Mouse (Mus musculus): ENCODE results near the gene Atg4c. TPM values are rescaled to one million over a fixed set of nuclear protein-coding genes. Genes with fewer than 3 reads are reported as not detected.

The Atg4c gene
- total and polyA plus RNA-seq, 3 experiments, result 1.2 to 2.3 TPM; not detected in 1

DNA sequence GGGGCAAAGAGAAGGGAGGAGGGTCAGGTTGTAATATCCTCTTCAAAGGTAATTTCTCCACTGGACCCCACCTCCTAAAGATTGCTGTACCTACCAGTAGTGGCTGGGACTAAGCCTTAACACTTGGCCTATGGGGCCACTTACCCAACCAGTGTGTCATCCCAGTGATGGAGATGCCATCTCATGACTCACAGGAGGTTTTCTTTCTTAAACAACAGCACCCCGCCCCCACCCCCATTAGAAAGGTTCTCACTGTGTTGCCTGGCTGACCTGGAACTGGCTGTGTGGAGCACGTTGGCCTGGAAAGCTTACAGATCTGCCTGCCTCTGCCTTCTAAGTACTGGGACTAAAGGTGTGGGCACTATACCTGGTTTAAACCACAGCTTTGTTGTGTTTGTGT, 69.5 kb downstream of the Atg4c start:
- no peak overlapping the region for H3K27ac ChIP-seq (ENCODE audit: control insufficient read depth, low read depth, low read length)
- H3K79me2 ChIP-seq (ENCODE audit: control insufficient read depth, insufficient read depth, low read length, poor library complexity), result no peaks in the 10 kb centered on the region
- no peak overlapping the region for H3K4me3 ChIP-seq (ENCODE audit: control insufficient read depth in 1 of 2, insufficient read depth in 1 of 2, low read depth in 2 of 2, low read length in 2 of 2)
- H3K9ac ChIP-seq (ENCODE audit: control insufficient read depth, low read depth, low read length, poor library complexity, severe bottlenecking), result no peak overlapping the region
- H3K4me1 ChIP-seq (ENCODE audit: control insufficient read depth in 1 of 2, insufficient read depth in 2 of 2, low read length in 2 of 2), result no peaks in the 10 kb centered on the region
- H3K27me3 ChIP-seq (ENCODE audit: control insufficient read depth in 1 of 2, insufficient read depth in 2 of 2, low read length in 2 of 2), result no peaks in the 10 kb centered on the region
- no peaks in the 10 kb centered on the region for H3K9me3 ChIP-seq (replicated peaks; ENCODE audit: insufficient read depth, low read length)
- no peak for TF ChIP-seq GATA1 (IDR thresholded peaks at IDR 0.05; ENCODE audit: low read depth, low read length)
- TF ChIP-seq MAX (IDR thresholded peaks at IDR 0.05; ENCODE audit: low read length), result no peak
- no peak for TF ChIP-seq MAZ (IDR thresholded peaks at IDR 0.05; ENCODE audit: low read depth, low read length)
- no peak for DNase-seq (ENCODE audit: low read depth, low spot score)
- no peaks in the 10 kb centered on the region for H3K36me3 ChIP-seq (ENCODE audit: control insufficient read depth in 1 of 2, insufficient read depth in 2 of 2, low read length in 2 of 2)

DNA sequence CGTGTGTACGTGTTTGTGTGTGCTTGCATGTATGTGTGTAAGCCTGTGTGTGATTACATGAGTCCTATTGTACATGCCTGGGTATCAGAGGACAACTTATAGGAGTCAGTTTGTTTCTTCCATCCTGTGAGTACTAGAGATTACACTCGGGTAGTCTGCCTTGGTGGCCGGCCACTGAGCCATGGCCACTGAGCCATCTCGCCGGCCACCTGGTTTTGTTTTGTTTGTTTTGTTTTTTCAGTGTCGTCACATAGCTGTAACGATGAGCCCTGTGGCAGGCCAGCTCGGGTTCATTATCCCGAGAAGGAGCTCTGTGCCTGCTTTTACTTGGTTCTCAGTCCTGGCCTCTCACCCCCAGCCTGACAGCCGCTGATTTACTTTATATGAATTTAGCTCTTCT, 69.9 kb downstream of the Atg4c start:
- no peak for DNase-seq (ENCODE audit: low read depth, low spot score)
- Histone ChIP-seq H3K36me3 (ENCODE audit: control insufficient read depth in 1 of 2, insufficient read depth in 2 of 2, low read length in 2 of 2) (no peaks in the 10 kb centered on the region), H3K9ac (ENCODE audit: control insufficient read depth, low read depth, low read length, poor library complexity, severe bottlenecking) (no peak overlapping the region), H3K9me3 (replicated peaks; ENCODE audit: insufficient read depth, low read length) (no peaks in the 10 kb centered on the region), H3K79me2 (ENCODE audit: control insufficient read depth, insufficient read depth, low read length, poor library complexity) (no peaks in the 10 kb centered on the region), H3K27ac (ENCODE audit: control insufficient read depth, low read depth, low read length) (no peak overlapping the region), H3K4me3 (ENCODE audit: control insufficient read depth in 1 of 2, insufficient read depth in 1 of 2, low read depth in 2 of 2, low read length in 2 of 2) (no peak overlapping the region), H3K4me1 (ENCODE audit: control insufficient read depth in 1 of 2, insufficient read depth in 2 of 2, low read length in 2 of 2) (no peaks in the 10 kb centered on the region), H3K27me3 (ENCODE audit: control insufficient read depth in 1 of 2, insufficient read depth in 2 of 2, low read length in 2 of 2) (no peaks in the 10 kb centered on the region)
- no peak for TF ChIP-seq RCOR1 (IDR thresholded peaks at IDR 0.05; ENCODE audit: low read depth, low read length)
- no peak for TF ChIP-seq MAFK (IDR thresholded peaks at IDR 0.05; ENCODE audit: borderline replicate concordance, low read depth, low read length)
- TF ChIP-seq JUND (IDR thresholded peaks at IDR 0.05; ENCODE audit: low read depth, low read length), result no peak
- no peak for TF ChIP-seq MEF2A (IDR thresholded peaks at IDR 0.05; ENCODE audit: extremely low read depth, insufficient replicate concordance, low read depth, low read length, poor library complexity, severe bottlenecking)
- no peak for TF ChIP-seq ZNF384 (IDR thresholded peaks at IDR 0.05; ENCODE audit: low read depth, low read length)
- TF ChIP-seq SMC3 (IDR thresholded peaks at IDR 0.05; ENCODE audit: low read depth, low read length), result no peak

DNA sequence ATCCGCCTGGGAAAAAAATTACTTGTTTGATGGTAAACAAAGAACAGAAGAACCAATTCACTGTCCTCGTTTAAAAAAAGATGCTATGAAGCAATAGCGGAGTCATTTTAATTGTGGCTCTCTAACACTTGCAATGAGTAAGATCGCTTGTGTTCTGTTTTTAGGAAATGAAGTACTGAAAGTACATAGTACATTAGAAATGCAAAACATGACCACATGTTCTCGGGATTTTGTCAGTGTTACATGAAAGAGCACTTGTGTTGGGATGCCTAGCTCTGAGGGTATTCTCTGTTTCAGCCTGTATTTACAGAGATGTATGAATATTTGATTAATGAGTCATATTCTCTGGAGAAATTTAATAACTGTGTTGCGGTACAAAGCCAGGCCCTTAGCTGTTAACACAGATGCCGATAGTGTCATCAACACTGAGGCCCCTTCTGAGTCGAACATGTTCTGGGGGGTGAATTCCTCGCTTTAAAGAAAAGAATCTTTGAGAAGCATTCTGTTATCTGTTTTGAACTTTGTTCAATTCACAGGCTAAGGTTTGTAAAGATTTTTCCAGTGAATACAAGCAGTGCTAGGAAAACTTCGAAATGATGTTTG, 73.2 kb downstream of the Atg4c start:
- no peak for TF ChIP-seq CHD2 (IDR thresholded peaks at IDR 0.05; ENCODE audit: low read length)
- TF ChIP-seq MYB (IDR thresholded peaks at IDR 0.05; ENCODE audit: low read depth, low read length), result no peak
- no peak for TF ChIP-seq TAL1 (IDR thresholded peaks at IDR 0.05; ENCODE audit: low read length)
- TF ChIP-seq ZC3H11A (IDR thresholded peaks at IDR 0.05; ENCODE audit: low read depth, low read length), result no peak
- no peak for TF ChIP-seq POLR2AphosphoS5 (IDR thresholded peaks at IDR 0.05; ENCODE audit: borderline replicate concordance, low read depth, low read length)
- TF ChIP-seq ZKSCAN1 (IDR thresholded peaks at IDR 0.05; ENCODE audit: low read depth, low read length), result no peak
- TF ChIP-seq MAFK (IDR thresholded peaks at IDR 0.05; ENCODE audit: borderline replicate concordance, low read depth, low read length), result no peak
- no peak for TF ChIP-seq POLR2AphosphoS2 (IDR thresholded peaks at IDR 0.05; ENCODE audit: low read length)
- TF ChIP-seq ELF1 (IDR thresholded peaks at IDR 0.05; ENCODE audit: low read depth, low read length), result no peak
- TF ChIP-seq BHLHE40 (IDR thresholded peaks at IDR 0.05; ENCODE audit: borderline replicate concordance, low read depth, low read length), result no peak
- TF ChIP-seq MAX (IDR thresholded peaks at IDR 0.05; ENCODE audit: low read length), result no peak
- TF ChIP-seq ETS1 (IDR thresholded peaks at IDR 0.05; ENCODE audit: low read depth, low read length), result no peak
- H3K27ac ChIP-seq (ENCODE audit: control insufficient read depth, low read depth, low read length), result no peak overlapping the region

More for the DNA sequence above, 73.2 kb downstream of the Atg4c start:
- Histone ChIP-seq H3K9ac (ENCODE audit: control insufficient read depth, low read depth, low read length, poor library complexity, severe bottlenecking) (no peak overlapping the region), H3K4me1 (ENCODE audit: control insufficient read depth in 1 of 2, insufficient read depth in 2 of 2, low read length in 2 of 2) (no peaks in the 10 kb centered on the region), H3K27me3 (ENCODE audit: control insufficient read depth in 1 of 2, insufficient read depth in 2 of 2, low read length in 2 of 2) (no peaks in the 10 kb centered on the region), H3K36me3 (ENCODE audit: control insufficient read depth in 1 of 2, insufficient read depth in 2 of 2, low read length in 2 of 2) (no peaks in the 10 kb centered on the region), H3K79me2 (ENCODE audit: control insufficient read depth, insufficient read depth, low read length, poor library complexity) (no peaks in the 10 kb centered on the region), H3K4me3 (ENCODE audit: control insufficient read depth in 1 of 2, insufficient read depth in 1 of 2, low read depth in 2 of 2, low read length in 2 of 2) (no peak overlapping the region), H3K9me3 (replicated peaks; ENCODE audit: insufficient read depth, low read length) (no peaks in the 10 kb centered on the region)
- DNase-seq (ENCODE audit: low read depth, low spot score), result no peak
